Mouse (Mus musculus) heart, postnatal 10 days (tissue): ENCODE measurements around the gene Foxred2. TPM values are rescaled to one million over a fixed set of nuclear protein-coding genes. Genes with fewer than 3 reads are reported as not detected.

Experiments
- DNase-seq, 2 experiments: peaks; one replicate each; pipeline ENCODE4 v3.0.0; 2021
- intact Hi-C: fragments of 180-260 bp; cut with DNase I; formaldehyde crosslinking; loops from one replicate; pipeline ENCODE4 v1.15.1; 2025
- total RNA-seq, 2 experiments: library from RNA; stranded (reverse); gene quantifications; 2 replicates each; pipeline ENCODE4 v1.2.3; 2021

The Foxred2 gene
- under 1 TPM; 0.20 to 0.38 TPM for total RNA-seq

DNA sequence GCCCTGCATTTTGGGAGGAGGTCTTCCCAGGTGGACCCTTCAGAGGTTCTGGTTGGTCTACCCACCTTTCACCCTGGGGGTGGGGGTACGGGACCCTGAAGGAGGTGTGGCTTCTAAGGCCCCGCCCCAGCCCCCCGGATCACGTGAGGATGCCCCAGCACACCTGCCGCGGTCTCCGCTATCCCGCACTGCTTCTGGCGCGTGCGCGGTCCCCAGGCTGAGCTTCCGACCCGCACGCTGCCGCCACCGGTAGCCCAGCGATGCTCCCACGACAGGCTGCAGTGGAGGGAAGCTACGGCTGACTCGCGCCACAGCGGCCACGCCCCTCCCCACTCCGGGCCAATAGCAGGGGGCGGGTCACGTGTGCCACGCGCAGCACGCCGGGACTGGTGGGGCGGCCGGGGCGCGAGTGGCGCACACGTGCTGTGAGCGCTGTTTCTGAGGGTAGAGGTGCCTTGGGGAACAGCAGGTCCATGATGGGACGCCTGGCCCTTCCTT, at the start of gene Foxred2:
TSS of gene Foxred2 (minus strand) at position 319 of the 498 bp plus-strand sequence.
- DNase-seq: peak; percentile 78 to 86
- intact Hi-C loops: no loop called here

DNA sequence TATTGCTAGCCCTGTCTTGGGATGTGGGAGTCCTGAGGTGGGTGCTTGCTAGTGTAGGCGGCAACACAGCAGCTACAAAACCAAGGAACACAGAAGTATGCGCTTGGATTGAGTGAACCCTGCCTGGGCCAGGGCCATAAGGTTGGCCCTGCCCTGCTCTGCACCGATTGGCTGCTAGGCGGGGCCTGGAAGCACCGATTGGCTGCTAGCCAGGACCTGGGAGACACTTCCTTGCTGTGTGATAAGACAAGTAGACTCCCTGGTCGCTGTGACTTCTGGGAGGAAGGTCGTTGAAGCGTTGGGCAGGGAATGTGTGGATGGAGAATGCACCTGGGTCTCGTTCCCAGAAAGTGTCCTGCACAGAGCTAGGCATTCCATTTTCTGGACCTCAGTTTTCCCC, 47.4 kb upstream of the Foxred2 start:
- peak in 1 of 2 experiments; percentile 3 for DNase-seq
- intact Hi-C loops: no loop called here

DNA sequence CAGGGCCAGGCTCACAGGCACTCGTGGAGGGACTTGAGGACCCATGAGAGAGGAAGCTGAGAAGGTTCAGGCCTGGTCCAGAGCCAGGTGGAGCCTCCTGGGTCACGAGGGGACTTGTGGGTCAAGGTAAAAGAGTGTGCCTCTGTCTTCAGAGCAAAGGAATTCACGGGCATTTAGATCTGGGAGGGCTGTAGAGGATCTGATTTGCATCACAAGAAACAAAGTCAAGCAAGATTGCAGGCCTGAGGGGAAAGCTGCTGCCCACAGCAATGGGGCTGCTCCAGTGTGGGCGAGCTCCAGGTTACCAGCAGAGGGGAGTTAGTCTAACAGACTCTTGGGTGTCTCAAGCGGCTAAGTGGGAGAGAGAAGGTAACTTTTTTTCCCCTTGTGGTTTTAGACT, 44.9 kb upstream of the Foxred2 start:
- DNase-seq: no peak
- intact Hi-C loops: no loop called here

DNA sequence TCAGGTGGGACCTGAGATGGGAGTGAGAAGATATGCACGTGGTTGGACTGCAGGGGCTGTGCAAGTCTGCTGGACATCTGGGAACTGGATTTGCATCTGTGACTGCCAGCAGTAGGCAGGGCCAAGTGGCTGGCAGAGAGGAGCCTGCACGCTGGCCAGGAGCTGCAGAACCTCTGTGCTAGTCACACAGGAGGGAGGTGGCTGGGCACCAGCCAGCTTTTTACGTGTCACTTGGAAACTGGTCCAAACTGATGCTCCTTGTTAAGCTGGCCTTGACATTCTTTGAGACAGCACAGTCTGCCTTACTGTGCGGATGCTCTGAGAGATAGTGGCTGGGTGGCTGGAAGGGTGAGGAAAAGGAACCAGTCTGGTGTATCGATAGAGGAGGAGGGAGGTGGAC, 32.0 kb upstream of the Foxred2 start:
- intact Hi-C loops: no loop called here
- DNase-seq: no peak

DNA sequence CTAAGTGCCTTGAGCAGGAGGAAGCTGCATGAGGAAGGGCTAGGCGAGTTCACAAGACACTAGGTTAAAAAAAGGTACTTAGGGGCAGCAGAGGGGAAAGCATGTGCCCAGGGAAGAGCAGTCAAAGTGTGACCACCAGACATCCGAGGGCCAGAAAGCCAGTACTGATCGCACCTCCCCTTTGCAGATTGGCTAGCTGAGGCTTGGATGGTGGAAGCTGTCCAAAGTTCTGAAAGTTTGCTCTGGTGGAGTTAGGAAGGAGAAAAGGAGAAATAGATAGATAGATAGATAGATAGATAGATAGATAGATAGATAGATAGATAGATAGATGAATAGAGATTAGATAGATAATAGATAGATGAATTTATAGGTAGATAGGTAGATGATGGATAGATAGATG, 26.9 kb upstream of the Foxred2 start:
- intact Hi-C loops: no loop called here
- no peak for DNase-seq

DNA sequence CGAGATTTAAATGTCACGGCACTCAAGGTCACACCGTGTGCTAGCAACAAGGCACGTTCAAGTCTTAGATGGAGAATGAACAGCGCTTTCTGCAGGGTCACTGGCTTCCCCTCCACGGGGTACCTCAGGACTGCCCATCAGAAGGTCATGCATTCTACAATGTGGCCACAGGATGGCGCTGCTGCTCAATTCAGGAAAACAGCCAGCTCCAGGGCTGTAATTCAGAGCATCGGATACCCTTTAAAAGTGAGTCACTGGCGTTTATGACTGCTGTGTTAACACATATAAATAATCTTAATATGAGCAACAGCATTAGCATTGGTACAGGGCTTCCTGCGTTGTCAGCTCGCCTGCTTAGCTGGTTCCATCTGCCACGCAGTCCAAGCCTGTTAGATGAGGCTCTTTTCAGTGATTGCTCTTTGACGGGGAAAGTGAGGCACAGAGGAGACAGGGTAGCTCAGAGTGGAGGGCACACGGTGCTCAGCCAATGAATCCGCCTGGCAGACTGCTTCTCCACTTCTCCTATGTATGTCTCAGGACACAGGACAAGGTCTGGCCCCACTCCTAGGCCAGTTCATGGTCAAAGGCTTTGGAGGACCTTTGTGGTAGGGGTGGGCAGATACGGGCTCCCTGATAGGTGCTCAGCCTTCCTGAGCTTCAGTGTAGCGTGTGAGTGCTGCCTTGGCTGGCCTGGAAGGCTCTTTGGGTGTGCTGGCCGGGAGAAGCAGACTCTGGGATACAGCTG, 25.8 kb upstream of the Foxred2 start:
- intact Hi-C loops: no loop called here
- DNase-seq: peak; percentile 12 to 67

DNA sequence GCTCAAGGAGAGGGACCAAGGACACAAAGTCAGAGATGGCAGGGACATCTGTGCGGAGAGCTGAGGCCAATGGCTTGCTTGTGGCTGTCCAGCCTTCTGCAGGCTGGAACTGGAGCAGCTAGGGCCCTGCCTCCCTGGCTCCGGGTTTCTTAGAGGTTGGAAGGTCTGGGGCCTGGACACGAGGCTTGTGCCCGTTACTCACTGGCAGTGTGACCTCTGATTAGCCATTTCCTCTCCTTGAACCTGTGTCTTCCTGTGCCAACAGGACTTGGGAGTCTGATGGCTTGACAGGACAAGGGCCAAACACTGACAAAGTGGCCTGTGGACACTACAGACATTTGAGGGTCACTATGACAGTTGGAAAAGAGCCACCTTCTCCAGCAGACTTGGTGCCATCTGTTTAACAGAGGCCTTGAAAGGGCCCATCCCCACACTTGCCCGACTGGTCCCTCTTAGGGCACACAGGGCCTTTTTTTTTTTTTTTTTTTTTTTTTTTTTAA, 24.7 kb upstream of the Foxred2 start:
- no peak for DNase-seq
- intact Hi-C loops: no loop called here

DNA sequence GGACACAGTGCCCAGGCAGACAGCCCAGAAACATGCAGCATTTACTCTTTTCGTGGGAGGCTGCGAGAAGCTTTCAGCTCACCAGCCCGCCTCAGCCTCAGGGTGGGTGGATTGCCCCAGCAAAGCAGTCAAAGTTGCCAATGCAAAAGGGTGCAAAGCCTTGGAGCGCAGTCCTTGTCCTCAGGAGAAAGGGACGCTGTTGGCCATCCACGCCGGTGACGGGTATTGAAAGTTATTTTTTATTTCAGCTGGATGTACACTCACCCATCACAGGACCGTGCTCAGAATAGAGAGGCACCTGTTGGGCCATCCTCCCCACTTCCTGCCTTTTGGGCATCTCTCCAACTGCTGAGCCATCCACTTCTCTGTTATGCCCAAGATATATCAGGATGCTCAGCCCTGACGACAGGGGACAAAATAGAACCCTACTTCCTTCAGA, 22.9 kb upstream of the Foxred2 start:
- intact Hi-C loops: no loop called here
- no peak for DNase-seq

DNA sequence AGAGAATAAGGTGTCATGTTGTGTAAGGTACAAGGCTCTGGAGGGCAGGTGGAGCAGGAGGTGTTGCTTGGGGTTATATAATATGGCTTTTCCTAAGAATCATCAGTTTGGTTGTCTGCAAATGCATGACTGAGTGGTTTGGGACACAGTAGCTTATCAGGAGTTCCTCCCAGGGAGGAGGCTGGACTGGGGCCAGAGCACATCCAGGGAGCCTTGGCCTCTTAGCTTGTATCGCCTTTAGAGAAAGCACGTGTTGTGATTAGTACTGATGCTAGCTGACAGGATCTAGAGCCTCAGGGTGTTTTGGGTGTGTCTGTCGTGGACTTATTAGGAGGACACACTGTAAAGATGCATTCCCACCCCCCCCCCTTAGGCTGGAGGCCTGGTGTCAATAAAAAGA, 21.1 kb upstream of the Foxred2 start:
- intact Hi-C loops: no loop called here
- no peak for DNase-seq

DNA sequence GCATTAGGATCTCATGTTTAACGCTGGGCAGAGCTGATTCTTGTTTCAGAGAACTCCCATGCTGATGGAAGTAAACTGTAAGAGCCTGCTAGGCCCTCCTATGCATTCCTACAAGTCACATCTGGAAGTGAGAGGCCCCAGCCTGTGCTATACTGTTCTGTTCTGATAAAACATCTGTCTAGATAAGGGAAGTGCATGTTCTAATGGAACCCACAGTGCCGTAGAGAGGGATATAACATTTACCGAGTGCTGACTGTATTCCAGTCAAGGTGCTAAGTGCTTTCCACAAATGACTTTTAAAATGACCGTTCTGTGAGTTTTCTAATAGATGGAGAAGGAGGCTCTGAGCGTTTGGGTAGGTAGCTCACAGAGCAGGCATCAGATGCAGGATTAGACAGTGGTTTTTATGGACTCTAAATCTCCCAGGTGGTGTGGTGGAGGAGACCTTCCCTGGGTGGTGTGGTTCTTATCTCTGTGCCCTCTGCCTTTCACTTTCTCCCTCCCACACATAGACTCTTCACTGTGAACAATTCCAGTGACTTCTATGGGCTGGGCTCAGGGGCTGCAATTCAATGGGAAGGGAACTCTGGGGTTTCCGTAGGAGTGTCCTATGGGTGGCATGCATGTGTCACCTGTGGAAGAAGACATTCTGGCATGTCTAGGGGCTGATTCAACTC, 17.8 kb upstream of the Foxred2 start:
- intact Hi-C loops: loop anchor here (5.0 kb wide), 1 partner anchor 198 kb away; the partner anchor contains the start of gene Ift27
- DNase-seq: no peak

DNA sequence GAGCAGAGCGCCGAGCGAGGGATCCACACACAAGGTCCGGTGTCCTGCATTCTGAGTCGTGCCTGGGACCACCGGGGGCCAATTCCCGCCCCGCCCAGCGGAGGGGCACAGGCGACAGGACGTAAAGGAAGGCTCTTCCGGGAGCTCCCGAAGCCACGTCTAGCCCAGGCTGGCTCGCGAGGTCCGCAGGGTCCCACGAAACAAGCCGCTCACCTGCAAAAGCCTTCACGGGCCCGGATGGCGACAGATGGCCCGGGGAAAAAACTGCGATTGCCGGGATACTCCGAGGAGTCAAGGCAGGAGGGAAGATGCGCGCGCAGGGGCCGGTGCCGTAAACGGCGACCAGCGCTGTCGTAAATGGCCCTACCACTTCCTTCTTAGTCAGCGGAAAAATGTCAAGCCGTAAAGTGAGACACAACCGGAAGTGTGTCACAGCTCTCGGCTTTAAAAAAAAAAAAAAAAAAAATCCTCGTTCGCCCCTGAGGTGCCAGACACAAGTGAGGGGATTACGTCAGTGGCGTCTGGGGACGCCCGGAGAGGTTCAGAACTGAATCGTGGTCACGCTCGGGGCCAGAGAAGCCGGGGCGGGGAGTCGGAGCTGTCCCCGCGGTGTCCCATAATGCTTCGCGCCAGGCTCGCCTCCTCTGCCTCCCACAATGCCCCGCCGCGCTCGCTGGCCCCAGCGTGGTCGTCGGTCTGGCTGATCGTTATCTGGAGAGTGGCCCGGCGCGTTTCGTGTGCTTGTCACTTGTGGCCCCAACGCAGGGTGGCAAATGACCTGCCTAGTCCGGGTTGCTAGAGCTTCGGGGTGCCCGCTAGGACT, 14.2 kb upstream of the Foxred2 start, which contains the start of gene Eif3d:
TSS of gene Eif3d (minus strand) at position 344 of the 823 bp plus-strand sequence.
- intact Hi-C loops: loop anchor here (5.0 kb wide), 1 partner anchor 202 kb away; the partner anchor contains the start of gene Ift27
- peak; percentile 98 to 99 for DNase-seq

DNA sequence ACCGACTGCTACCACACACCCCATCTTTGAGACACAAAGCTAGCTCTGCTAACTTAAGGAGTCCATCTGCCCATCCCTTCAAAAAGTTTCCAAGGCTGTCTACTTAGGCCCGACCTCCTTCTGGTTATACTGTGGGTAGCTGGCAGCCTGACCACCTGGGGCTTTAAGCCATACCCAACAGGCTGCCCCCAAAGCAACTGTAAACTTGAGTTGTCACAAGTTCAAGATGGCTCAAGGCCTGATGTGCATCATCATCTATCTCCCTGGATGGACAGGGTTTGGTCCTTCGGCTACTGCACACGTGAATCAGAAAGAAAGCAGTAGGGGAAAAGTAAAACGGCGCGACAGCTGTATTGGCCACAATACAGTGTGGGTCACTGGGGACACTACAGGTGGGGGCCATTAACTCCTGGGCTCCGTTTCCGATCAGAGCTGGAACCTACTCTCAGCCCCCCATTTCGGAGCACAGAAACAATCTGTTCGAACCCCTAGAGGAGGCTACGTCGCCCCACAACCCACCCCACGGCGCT, 13.5 kb upstream of the Foxred2 start:
- DNase-seq: no peak
- intact Hi-C loops: loop anchor here (5.0 kb wide), 2 partner anchors 38 to 202 kb away; partner anchors contain the start of gene Ift27

DNA sequence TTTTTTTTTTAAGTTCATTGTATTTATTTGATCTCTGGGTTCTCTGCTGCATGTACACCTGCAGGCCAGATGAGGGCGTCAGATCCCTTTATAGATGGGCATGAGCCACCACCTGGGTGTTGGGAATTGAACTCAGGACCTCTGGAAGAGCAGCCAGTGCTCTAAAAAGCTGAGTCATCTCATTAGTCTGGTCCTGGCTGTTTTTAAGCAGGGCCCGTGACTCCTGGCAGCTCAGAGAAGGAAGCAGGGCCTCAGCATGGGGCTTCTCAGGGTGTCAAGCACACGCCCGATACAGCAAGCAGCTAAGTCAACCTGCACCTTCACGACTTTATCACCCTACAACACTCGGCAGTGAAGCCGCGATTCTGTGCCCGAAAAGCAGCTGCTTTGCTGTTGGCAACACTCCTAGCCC, 8.6 kb upstream of the Foxred2 start:
- no peak for DNase-seq
- intact Hi-C loops: loop anchor here (5.0 kb wide), 1 partner anchor 33 kb away; no protein-coding TSS in a partner anchor

DNA sequence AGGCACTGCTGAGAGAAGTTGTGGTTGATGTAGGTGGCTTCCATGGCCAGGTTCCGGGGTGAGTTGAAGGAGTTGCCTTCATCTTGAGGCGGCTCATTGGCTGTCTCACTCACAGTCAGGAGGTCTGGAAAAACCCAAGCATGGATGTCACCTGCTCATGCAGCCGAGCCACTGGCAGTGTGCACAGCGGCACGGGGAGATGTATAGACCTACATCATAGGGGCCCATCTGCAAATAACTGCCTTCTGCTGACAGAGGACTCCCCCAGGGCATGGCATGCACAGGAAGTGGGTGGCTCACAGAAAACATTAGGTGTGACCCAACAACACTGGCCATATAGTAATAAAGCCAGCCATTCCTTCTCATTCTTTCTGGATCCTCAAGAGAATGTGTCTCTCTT, 5.9 kb upstream of the Foxred2 start:
- no peak for DNase-seq
- intact Hi-C loops: no loop called here

DNA sequence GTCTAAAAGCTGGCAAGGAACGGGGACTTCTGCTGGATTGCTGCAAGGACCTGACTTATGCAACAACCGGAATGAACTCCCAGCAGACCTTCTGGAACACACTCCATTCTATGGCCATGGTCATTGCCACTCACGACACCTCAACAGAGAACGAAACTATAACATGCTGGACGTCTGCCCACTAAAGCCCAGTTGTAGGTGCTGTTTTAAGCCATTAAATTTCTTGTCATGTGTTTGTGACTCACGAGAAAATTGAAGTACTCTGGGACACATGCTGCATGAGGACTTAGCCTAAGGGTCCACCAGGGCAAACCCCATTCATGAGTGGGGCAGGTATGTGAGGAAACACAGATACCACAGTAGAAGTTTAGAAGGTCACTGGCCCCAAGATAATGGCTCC, 4.2 kb upstream of the Foxred2 start:
- DNase-seq: no peak
- intact Hi-C loops: no loop called here

DNA sequence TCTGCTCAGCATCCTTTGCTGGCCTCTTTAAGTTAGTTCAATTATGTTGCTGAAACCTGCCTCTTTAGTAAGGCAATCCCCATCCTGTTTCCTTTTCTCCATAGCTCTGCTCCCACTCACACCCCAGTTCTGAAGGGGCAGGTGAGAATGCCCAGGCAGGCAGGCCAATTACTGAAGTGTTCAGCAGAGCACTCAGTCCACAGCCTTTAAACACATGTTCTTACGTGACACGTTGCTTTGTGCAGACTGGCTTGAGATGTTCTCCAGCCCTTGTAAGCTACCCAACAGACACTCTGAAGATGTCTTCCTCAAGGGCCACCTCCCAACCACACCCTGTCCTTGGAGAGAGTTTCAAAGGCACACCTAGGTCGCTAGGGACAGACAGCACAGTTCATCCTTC, 1.5 kb upstream of the Foxred2 start:
- intact Hi-C loops: no loop called here
- no peak for DNase-seq

DNA sequence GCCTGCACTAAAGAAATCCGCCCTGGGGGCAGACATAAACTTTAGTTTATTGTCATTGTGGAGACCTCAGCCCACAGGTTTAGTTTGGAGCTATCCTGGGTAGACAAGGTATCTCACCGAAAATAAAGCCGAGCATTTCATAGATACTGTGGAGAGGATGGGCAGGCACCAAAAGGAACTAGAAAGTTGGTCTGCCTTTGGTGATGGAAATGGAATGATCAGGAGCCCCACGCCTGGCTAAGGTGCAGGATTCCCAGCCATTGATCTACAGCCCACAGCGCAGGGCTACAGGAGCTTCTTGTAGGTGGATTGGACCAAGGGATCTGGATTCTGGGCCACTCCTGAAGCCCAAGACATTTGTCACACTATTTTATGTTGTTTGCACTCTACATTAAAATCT, 1.1 kb upstream of the Foxred2 start:
- no peak for DNase-seq
- intact Hi-C loops: no loop called here

DNA sequence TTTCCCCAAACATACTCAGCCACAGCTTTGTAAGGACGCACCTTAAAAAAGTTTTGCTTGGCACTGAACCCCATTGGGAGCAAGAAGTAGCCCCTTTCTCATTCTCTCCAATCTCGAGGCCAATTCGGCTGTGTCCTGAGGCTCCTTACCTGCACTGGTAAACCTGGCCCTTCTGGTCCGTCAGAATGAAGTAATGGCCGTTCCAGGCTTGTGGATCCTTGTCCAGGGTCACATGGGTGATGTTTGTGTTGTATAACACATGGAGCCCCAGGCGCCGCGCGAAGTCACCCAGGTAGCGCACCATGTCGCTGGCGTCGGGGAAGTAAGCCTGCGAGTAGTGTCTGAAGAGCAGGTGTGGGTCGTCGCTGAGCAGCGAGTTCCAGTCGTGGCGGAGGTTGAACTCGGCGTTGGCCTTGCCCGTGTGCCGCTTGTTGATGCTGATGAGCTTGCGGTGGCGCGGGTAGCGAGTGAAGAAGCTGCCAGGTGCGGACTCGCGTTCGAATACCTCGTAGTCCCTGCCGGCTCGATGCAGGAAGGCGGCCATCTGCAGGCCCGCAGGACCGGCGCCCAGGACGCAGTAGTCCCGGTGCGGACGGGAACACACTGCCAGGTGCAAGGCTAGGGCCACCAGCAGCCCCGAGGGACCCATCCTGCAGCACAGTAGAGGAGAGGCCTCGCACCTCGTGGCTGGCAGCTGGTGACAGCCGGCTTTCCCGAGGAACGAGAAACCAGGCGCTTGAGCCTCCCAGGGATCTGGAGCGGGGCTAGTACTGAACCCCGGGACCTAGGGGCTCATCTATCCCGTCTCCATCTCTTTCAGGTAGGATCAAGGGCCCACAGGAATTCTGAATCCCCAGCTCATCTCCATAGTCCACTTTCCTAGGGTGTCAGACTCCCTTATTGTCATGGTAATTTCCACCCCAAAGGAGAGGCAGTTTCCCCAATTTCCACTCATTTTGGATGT, 800 bp downstream of the Foxred2 start:
- intact Hi-C loops: no loop called here
- DNase-seq: no peak

DNA sequence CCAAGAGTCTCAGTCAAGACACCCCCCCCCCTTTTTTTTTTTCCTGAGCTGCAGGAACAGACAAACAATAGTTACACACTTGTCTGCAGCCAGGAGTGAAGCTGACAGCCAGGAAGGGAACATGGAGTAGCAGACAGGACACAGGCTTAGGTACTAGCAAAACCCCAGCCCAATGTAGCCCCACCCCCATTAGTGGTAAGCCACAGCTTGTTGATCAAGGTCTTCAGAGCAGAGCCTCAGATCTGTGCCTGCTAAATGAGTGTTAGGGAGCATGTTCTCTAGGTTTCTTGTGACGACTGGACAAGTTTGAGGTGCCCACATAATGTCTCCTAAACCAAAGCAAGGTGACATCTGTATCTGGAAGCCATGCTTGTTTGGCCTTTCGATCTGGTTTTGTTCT, 2.2 kb downstream of the Foxred2 start:
- DNase-seq: no peak
- intact Hi-C loops: no loop called here
